Mouse (Mus musculus): ENCODE data around the gene Syne1.

Syne1 gene

GRCm38 (mm10) chr10:5551382-5551781 lies at the start of gene Syne1:
Gene Syne1 (minus strand): TSS chr10:5551482.
- in situ Hi-C loops (cut with MboI, MseI): no loop called here

GRCm38 (mm10) chr10:5600123-5600522 lies 48.8 kb upstream of the Syne1 start:
- in situ Hi-C loops (cut with MboI, MseI): loop anchor here in 1 of 2 experiments (5.0 kb wide), 1 partner anchor 192 kb away; no protein-coding TSS in a partner anchor

- in situ Hi-C loops (cut with MboI, MseI): loop anchor here (5.0 kb wide), 2 partner anchors 196 to 241 kb away; no protein-coding TSS in a partner anchor
Measured at GRCm38 (mm10) chr10:5596559-5596958, 45.3 kb upstream of the Syne1 start.

- in situ Hi-C loops (cut with MboI, MseI): no loop called here
Measured at GRCm38 (mm10) chr10:5594457-5594856, 43.2 kb upstream of the Syne1 start.

- in situ Hi-C loops (cut with MboI, MseI): no loop called here
Measured at GRCm38 (mm10) chr10:5593464-5593863, 42.2 kb upstream of the Syne1 start, which contains the start of gene Myct1. Gene Myct1 (plus strand): TSS chr10:5593775.

GRCm38 (mm10) chr10:5591996-5592395 lies 40.7 kb upstream of the Syne1 start:
- in situ Hi-C loops (cut with MboI, MseI): no loop called here

- in situ Hi-C loops (cut with MboI, MseI): no loop called here
Measured at GRCm38 (mm10) chr10:5591061-5591460, 39.8 kb upstream of the Syne1 start.

GRCm38 (mm10) chr10:5573328-5573727 lies 22.0 kb upstream of the Syne1 start:
- in situ Hi-C loops (cut with MboI, MseI): no loop called here

- in situ Hi-C loops (cut with MboI, MseI): no loop called here
Measured at GRCm38 (mm10) chr10:5571332-5571731, 20.1 kb upstream of the Syne1 start.

GRCm38 (mm10) chr10:5570059-5570458 lies 18.8 kb upstream of the Syne1 start:
- in situ Hi-C loops (cut with MboI, MseI): no loop called here

- in situ Hi-C loops (cut with MboI, MseI): no loop called here
Measured at GRCm38 (mm10) chr10:5568991-5569390, 17.7 kb upstream of the Syne1 start.

GRCm38 (mm10) chr10:5561706-5562105 lies 10.4 kb upstream of the Syne1 start:
- in situ Hi-C loops (cut with MboI, MseI): no loop called here

GRCm38 (mm10) chr10:5560526-5560925 lies 9.2 kb upstream of the Syne1 start:
- in situ Hi-C loops (cut with MboI, MseI): no loop called here

GRCm38 (mm10) chr10:5558808-5559207 lies 7.5 kb upstream of the Syne1 start:
- in situ Hi-C loops (cut with MboI, MseI): loop anchor here in 1 of 2 experiments (5.0 kb wide), 1 partner anchor 77 kb away; no protein-coding TSS in a partner anchor

GRCm38 (mm10) chr10:5554941-5555340 lies 3.7 kb upstream of the Syne1 start:
- in situ Hi-C loops (cut with MboI, MseI): loop anchor here in 1 of 2 experiments (5.0 kb wide), 1 partner anchor 73 kb away; no protein-coding TSS in a partner anchor

- in situ Hi-C loops (cut with MboI, MseI): no loop called here
Measured at GRCm38 (mm10) chr10:5550168-5551021, 887 bp downstream of the Syne1 start.

- in situ Hi-C loops (cut with MboI, MseI): no loop called here
Measured at GRCm38 (mm10) chr10:5549871-5550167, 1.5 kb downstream of the Syne1 start.

GRCm38 (mm10) chr10:5548651-5549050 lies 2.6 kb downstream of the Syne1 start:
- in situ Hi-C loops (cut with MboI, MseI): no loop called here

GRCm38 (mm10) chr10:5547769-5548168 lies 3.5 kb downstream of the Syne1 start:
- in situ Hi-C loops (cut with MboI, MseI): no loop called here

- in situ Hi-C loops (cut with MboI, MseI): no loop called here
Measured at GRCm38 (mm10) chr10:5546428-5546827, 4.9 kb downstream of the Syne1 start.

- in situ Hi-C loops (cut with MboI, MseI): no loop called here
Measured at GRCm38 (mm10) chr10:5528284-5528683, 23.0 kb downstream of the Syne1 start.

GRCm38 (mm10) chr10:5527634-5528033 lies 23.6 kb downstream of the Syne1 start:
- in situ Hi-C loops (cut with MboI, MseI): no loop called here

- in situ Hi-C loops (cut with MboI, MseI): no loop called here
Measured at GRCm38 (mm10) chr10:5522904-5523303, 28.4 kb downstream of the Syne1 start.

Measured in T-helper 17 cell (primary cell).